Mouse (Mus musculus): ENCODE data around the gene Btg3. TPM values are rescaled to one million over a fixed set of nuclear protein-coding genes. Genes with fewer than 3 reads are reported as not detected.

The Btg3 gene
- polyA plus RNA-seq (2014; fragmentation: Nextera tagmentation; extraction: Ambion mirVana): 42.7 and 46.7 TPM in 2 replicates

GRCm38 (mm10) chr16:78376745-78377570 is at the start of gene Btg3:
Gene Btg3 (minus strand): TSS chr16:78377192.
- Histone ChIP-seq H3K27me3 (replicated peaks; ENCODE audit: control insufficient read depth, insufficient read depth, low read length) (no peaks in the 10 kb centered on the region), H3K4me1 (replicated peaks; ENCODE audit: control insufficient read depth, insufficient read depth, low read length) (no peaks in the 10 kb centered on the region; the same call in none of the 2 replicates), H3K9me3 (ENCODE audit: control insufficient read depth, low read length) (no peaks in the 10 kb centered on the region), H3K4me3 (ENCODE audit: low read depth, low read length) (peak within 1 kb of the TSS; percentile 92), H3K27ac (ENCODE audit: low read depth, low read length) (peak within 1 kb of the TSS; percentile 81), H3K36me3 (ENCODE audit: control insufficient read depth, insufficient read depth, low read length) (peaks cover 10% of the 10 kb centered on the region; the same call in 1 of the 2 replicates), H3K4me2 (peak within 1 kb of the TSS; percentile 83), H3K9ac (ENCODE audit: low read depth, low read length) (peak within 1 kb of the TSS; percentile 97)
- peak; percentile 92 for DNase-seq (ENCODE audit: low spot score)
- peak; percentile 93 for ATAC-seq (replicated peaks; ENCODE audit: low FRiP score)
- WGBS: 2% methylated on average over 46 of the region's 57 CpGs

- Histone ChIP-seq H3K9me3 (ENCODE audit: control insufficient read depth, low read length) (no peaks in the 10 kb centered on the region), H3K27me3 (replicated peaks; ENCODE audit: control insufficient read depth, insufficient read depth, low read length) (no peaks in the 10 kb centered on the region), H3K27ac (ENCODE audit: low read depth, low read length) (no peak overlapping the region), H3K4me3 (ENCODE audit: low read depth, low read length) (no peak overlapping the region), H3K4me1 (replicated peaks; ENCODE audit: control insufficient read depth, insufficient read depth, low read length) (no peaks in the 10 kb centered on the region), H3K4me2 (no peak overlapping the region), H3K9ac (ENCODE audit: low read depth, low read length) (no peak overlapping the region), H3K36me3 (ENCODE audit: control insufficient read depth, insufficient read depth, low read length) (no peaks in the 10 kb centered on the region)
- 47% methylated on average over 10 of the region's 10 CpGs for WGBS
- ATAC-seq (replicated peaks; ENCODE audit: low FRiP score) (no peak), DNase-seq (ENCODE audit: low spot score) (no peak)
Observed at GRCm38 (mm10) chr16:78417733-78418132, 40.7 kb upstream of the Btg3 start.

DNA sequence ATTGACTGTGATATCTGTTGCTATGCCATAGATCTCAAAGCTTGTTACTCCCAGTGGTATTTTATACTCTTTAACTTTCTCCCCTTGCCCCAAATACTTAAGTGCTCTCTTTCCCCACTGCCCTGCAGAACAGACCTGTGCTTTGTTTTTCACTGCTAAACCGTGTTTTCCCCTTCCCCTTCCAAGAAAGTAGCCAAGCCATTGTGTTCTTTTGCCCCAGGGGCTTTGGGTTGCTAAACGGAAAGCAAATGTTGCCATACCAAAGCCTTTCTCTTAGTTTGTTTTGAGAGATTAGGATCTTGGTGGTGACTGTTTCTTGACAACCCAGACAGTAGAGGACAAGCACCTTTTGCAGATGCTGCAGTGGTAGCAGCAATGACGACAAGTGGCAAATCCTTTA is 39.5 kb upstream of the Btg3 start:
- no peaks in the 10 kb centered on the region for H3K4me1 ChIP-seq (replicated peaks; ENCODE audit: control insufficient read depth, insufficient read depth, low read length)
- no peaks in the 10 kb centered on the region for H3K9me3 ChIP-seq (ENCODE audit: control insufficient read depth, low read length)
- H3K4me2 ChIP-seq: no peak overlapping the region
- H3K27ac ChIP-seq (ENCODE audit: low read depth, low read length): no peak overlapping the region
- ATAC-seq (replicated peaks; ENCODE audit: low FRiP score) (no peak), DNase-seq (ENCODE audit: low spot score) (no peak)
- H3K4me3 ChIP-seq (ENCODE audit: low read depth, low read length): no peak overlapping the region
- H3K9ac ChIP-seq (ENCODE audit: low read depth, low read length): no peak overlapping the region
- H3K27me3 ChIP-seq (replicated peaks; ENCODE audit: control insufficient read depth, insufficient read depth, low read length): no peaks in the 10 kb centered on the region
- 5% methylated on average over 3 of the region's 3 CpGs for WGBS
- no peaks in the 10 kb centered on the region for H3K36me3 ChIP-seq (ENCODE audit: control insufficient read depth, insufficient read depth, low read length)

- Histone ChIP-seq H3K9me3 (ENCODE audit: control insufficient read depth, low read length) (no peaks in the 10 kb centered on the region), H3K9ac (ENCODE audit: low read depth, low read length) (no peak overlapping the region), H3K36me3 (ENCODE audit: control insufficient read depth, insufficient read depth, low read length) (no peaks in the 10 kb centered on the region), H3K4me2 (no peak overlapping the region), H3K4me1 (replicated peaks; ENCODE audit: control insufficient read depth, insufficient read depth, low read length) (no peaks in the 10 kb centered on the region), H3K27me3 (replicated peaks; ENCODE audit: control insufficient read depth, insufficient read depth, low read length) (no peaks in the 10 kb centered on the region), H3K27ac (ENCODE audit: low read depth, low read length) (no peak overlapping the region), H3K4me3 (ENCODE audit: low read depth, low read length) (no peak overlapping the region)
- DNase-seq (ENCODE audit: low spot score) (no peak), ATAC-seq (replicated peaks; ENCODE audit: low FRiP score) (no peak)
- 80% methylated on average over 10 of the region's 10 CpGs for WGBS
Observed at GRCm38 (mm10) chr16:78409991-78410390, 33.0 kb upstream of the Btg3 start.

DNA sequence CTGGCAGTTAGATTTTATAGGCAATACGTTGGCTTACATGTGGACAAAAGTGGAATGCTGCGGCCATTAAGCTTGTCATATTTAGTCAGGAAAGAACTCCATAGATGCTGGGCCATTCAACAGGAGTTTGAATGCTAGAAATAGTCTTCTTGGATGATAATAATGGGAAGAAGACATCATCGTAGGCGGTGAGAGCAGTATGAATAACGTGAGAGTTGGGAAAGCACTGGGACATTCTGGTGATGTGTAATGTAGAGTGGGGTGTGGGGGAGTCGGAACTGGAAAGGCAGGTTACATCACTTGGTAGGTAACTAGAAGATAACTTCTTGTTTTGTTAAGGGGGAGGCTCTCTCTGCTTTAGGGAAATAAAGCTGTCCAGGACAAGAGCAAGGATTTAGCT is 30.9 kb upstream of the Btg3 start:
- no peak for DNase-seq (ENCODE audit: low spot score)
- Histone ChIP-seq H3K4me2 (no peak overlapping the region), H3K4me1 (replicated peaks; ENCODE audit: control insufficient read depth, insufficient read depth, low read length) (no peaks in the 10 kb centered on the region), H3K27ac (ENCODE audit: low read depth, low read length) (no peak overlapping the region), H3K27me3 (replicated peaks; ENCODE audit: control insufficient read depth, insufficient read depth, low read length) (no peaks in the 10 kb centered on the region), H3K36me3 (ENCODE audit: control insufficient read depth, insufficient read depth, low read length) (no peaks in the 10 kb centered on the region), H3K4me3 (ENCODE audit: low read depth, low read length) (no peak overlapping the region), H3K9ac (ENCODE audit: low read depth, low read length) (no peak overlapping the region), H3K9me3 (ENCODE audit: control insufficient read depth, low read length) (no peaks in the 10 kb centered on the region)
- no peak for ATAC-seq (replicated peaks; ENCODE audit: low FRiP score)
- 86% methylated on average over 6 of the region's 6 CpGs for WGBS

DNA sequence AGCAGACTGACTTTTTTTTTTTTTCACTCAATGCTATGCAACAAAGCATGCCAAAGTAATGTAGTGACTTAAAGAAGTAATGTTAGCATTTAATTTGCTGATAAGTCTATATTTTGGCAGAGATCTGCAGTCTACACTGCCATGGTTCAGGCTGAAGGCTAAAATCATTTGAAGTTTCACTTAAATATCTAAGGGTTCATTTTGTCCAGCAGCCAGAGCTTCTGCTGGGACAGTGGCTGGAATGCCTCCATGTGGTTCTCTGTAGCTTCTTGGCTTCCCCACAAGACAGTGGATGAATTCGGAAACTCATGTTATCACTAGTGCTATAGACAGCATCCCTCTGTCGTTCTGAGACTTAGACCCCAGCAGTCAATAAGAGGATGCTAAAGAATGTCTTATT is 29.7 kb upstream of the Btg3 start:
- WGBS: 81% methylated on average over 2 of the region's 2 CpGs
- ATAC-seq (replicated peaks; ENCODE audit: low FRiP score) (no peak), DNase-seq (ENCODE audit: low spot score) (no peak)
- H3K4me3 ChIP-seq (ENCODE audit: low read depth, low read length): no peak overlapping the region
- no peak overlapping the region for H3K27ac ChIP-seq (ENCODE audit: low read depth, low read length)
- H3K4me2 ChIP-seq: no peak overlapping the region
- H3K9me3 ChIP-seq (ENCODE audit: control insufficient read depth, low read length): no peaks in the 10 kb centered on the region
- no peaks in the 10 kb centered on the region for H3K27me3 ChIP-seq (replicated peaks; ENCODE audit: control insufficient read depth, insufficient read depth, low read length)
- no peaks in the 10 kb centered on the region for H3K4me1 ChIP-seq (replicated peaks; ENCODE audit: control insufficient read depth, insufficient read depth, low read length)
- no peaks in the 10 kb centered on the region for H3K36me3 ChIP-seq (ENCODE audit: control insufficient read depth, insufficient read depth, low read length)
- no peak overlapping the region for H3K9ac ChIP-seq (ENCODE audit: low read depth, low read length)

DNA sequence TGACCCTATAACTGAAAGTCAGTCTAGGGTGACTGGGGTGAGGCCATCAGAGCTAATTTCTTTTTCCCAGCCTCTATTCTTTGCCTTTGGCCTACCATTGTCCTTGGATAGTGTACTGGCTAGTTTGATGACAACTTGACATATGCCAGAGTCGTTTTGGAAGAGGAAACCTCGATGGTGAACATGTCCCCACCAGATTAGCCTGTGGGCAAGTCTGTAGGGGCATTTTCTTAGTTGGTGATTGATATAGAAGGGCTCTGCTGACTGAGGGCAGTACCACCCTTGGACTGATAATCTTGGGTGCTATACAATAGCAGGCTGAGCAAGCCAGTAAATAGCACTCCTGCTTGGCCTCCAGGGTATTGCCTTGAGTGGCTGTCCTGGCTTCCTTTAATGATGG is 25.3 kb upstream of the Btg3 start:
- WGBS: 35% methylated on average over 2 of the region's 2 CpGs
- Histone ChIP-seq H3K4me3 (ENCODE audit: low read depth, low read length) (no peak overlapping the region), H3K36me3 (ENCODE audit: control insufficient read depth, insufficient read depth, low read length) (no peaks in the 10 kb centered on the region), H3K9me3 (ENCODE audit: control insufficient read depth, low read length) (no peaks in the 10 kb centered on the region), H3K27ac (ENCODE audit: low read depth, low read length) (no peak overlapping the region), H3K27me3 (replicated peaks; ENCODE audit: control insufficient read depth, insufficient read depth, low read length) (no peaks in the 10 kb centered on the region), H3K4me1 (replicated peaks; ENCODE audit: control insufficient read depth, insufficient read depth, low read length) (no peaks in the 10 kb centered on the region), H3K4me2 (no peak overlapping the region), H3K9ac (ENCODE audit: low read depth, low read length) (no peak overlapping the region)
- no peak for DNase-seq (ENCODE audit: low spot score)
- no peak for ATAC-seq (replicated peaks; ENCODE audit: low FRiP score)

GRCm38 (mm10) chr16:78399423-78399822 is 22.4 kb upstream of the Btg3 start:
- Histone ChIP-seq H3K27ac (ENCODE audit: low read depth, low read length) (no peak overlapping the region), H3K4me2 (no peak overlapping the region), H3K4me1 (replicated peaks; ENCODE audit: control insufficient read depth, insufficient read depth, low read length) (no peaks in the 10 kb centered on the region), H3K4me3 (ENCODE audit: low read depth, low read length) (no peak overlapping the region), H3K9me3 (ENCODE audit: control insufficient read depth, low read length) (no peaks in the 10 kb centered on the region), H3K36me3 (ENCODE audit: control insufficient read depth, insufficient read depth, low read length) (no peaks in the 10 kb centered on the region), H3K27me3 (replicated peaks; ENCODE audit: control insufficient read depth, insufficient read depth, low read length) (no peaks in the 10 kb centered on the region), H3K9ac (ENCODE audit: low read depth, low read length) (no peak overlapping the region)
- WGBS: 54% methylated on average over 3 of the region's 3 CpGs
- no peak for DNase-seq (ENCODE audit: low spot score)
- ATAC-seq (replicated peaks; ENCODE audit: low FRiP score): no peak

GRCm38 (mm10) chr16:78398734-78399133 is 21.7 kb upstream of the Btg3 start:
- Histone ChIP-seq H3K27ac (ENCODE audit: low read depth, low read length) (no peak overlapping the region), H3K4me3 (ENCODE audit: low read depth, low read length) (no peak overlapping the region), H3K36me3 (ENCODE audit: control insufficient read depth, insufficient read depth, low read length) (no peaks in the 10 kb centered on the region), H3K4me1 (replicated peaks; ENCODE audit: control insufficient read depth, insufficient read depth, low read length) (no peaks in the 10 kb centered on the region), H3K9me3 (ENCODE audit: control insufficient read depth, low read length) (no peaks in the 10 kb centered on the region), H3K27me3 (replicated peaks; ENCODE audit: control insufficient read depth, insufficient read depth, low read length) (no peaks in the 10 kb centered on the region), H3K9ac (ENCODE audit: low read depth, low read length) (no peak overlapping the region), H3K4me2 (no peak overlapping the region)
- no peak for DNase-seq (ENCODE audit: low spot score)
- ATAC-seq (replicated peaks; ENCODE audit: low FRiP score): no peak
- WGBS: 66% methylated on average over 6 of the region's 6 CpGs
